Mouse (Mus musculus): ENCODE results near the gene Eif2d.

DNA sequence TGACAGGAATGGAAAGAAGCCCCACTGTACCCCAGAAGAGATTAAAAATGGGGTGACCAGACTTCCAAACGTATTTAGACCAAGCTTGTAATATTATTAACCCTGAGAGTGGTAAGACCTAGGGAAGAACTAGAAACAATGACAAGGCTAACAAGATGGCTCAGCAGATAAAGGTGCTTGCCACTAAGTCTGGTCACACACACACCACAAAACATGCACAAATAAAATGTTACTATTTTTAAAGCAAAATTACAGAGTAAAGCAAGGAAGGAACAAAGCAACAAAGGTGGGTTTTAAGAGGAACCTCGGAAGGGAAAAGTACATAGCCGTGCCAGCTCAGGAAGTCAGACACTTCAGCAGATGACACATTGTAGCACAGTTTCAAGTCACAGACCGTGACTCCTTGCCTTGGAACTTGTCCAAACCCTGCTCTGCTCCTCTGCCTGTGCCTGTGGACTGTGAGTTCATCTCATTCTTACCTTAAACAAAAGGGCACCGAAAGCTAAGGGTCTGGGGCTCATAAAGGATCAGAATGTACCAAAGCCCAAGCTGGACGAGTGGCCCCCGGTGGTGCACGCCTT lies 17.9 kb upstream of the Eif2d start:
- no peak for TF ChIP-seq CTCF (IDR thresholded peaks at IDR 0.05; ENCODE audit: borderline replicate concordance, control insufficient read depth, extremely low read depth, insufficient read depth, low read length, poor library complexity)
- no peak for TF ChIP-seq POLR2A (IDR thresholded peaks at IDR 0.05; ENCODE audit: control insufficient read depth, extremely low read depth, insufficient read depth, low read length, poor library complexity)
